Mouse (Mus musculus) cortical plate, adult 2 months (tissue): Measurements from ENCODE around the gene Tubd1.

ENCODE experiments used
- CTCF ChIP-seq: fragments of 200-500 bp; IDR thresholded peaks from 2 replicates; pipeline ENCODE4 v1.5.1; 2011; ENCODE audit warnings: mild to moderate bottlenecking, control low read depth, low read length; ENCODE audit not compliant: insufficient read depth; ENCODE audit errors: extremely low read depth
- POLR2A ChIP-seq: fragments of 200-500 bp; IDR thresholded peaks from 2 replicates; pipeline ENCODE4 v1.6.1; 2011; ENCODE audit warnings: mild to moderate bottlenecking, low read length, control low read depth; ENCODE audit not compliant: insufficient read depth; ENCODE audit errors: extremely low read depth

DNA sequence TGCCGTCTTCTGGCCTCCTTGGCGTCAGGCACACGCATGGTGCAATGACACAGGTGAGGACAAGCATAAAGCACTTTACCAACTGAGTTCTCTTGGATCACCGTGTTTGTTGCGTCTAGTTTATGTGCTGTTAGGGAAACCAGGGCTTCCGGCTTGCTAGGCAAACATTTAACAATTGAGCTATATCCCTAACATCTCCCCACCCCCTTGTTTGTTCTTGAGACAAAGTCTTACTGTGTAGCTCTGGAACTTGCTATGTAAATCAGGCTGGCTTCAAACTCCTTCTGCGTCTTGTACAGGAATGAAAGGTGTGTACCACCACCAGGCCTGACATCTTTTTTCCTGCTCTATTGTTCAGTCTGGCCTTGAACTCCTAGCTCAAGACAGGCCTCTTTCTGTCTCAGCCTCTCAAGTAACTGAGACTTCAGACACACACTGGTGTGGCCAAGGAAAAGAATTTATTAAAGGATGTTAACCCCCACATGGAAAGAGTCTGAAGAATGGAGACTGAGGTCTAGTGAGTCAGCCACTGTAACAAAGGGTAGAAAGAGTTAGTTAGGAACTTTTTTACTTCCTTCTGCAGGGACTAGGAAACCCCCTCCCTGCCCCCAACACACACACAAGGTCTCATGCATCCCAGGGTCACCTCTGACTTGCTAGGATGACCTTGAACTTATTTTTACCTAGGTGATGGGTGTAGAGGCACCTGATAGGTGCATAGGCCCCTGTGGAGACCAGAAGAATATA lies 31.0 kb downstream of the Tubd1 start:
- TF ChIP-seq CTCF (no peak), POLR2A (no peak)
